Mouse (Mus musculus) small intestine, adult 2 months (tissue): ENCODE results near the gene Mbnl1.

ENCODE experiments used
- CTCF ChIP-seq: fragments of 200-500 bp; IDR thresholded peaks from 2 replicates; pipeline ENCODE4 v1.5.1; 2012; ENCODE audit warnings: low read depth, mild to moderate bottlenecking, control low read depth, inconsistent platforms, low read length, moderate library complexity, mixed read lengths; ENCODE audit not compliant: insufficient replicate concordance, insufficient read length; ENCODE audit errors: extremely low read depth
- POLR2A ChIP-seq: fragments of 200-500 bp; IDR thresholded peaks from 2 replicates; pipeline ENCODE4 v1.6.1; 2012; ENCODE audit warnings: low read depth, mild to moderate bottlenecking, control low read depth, inconsistent platforms, low read length, moderate library complexity

- TF ChIP-seq CTCF (no peak), POLR2A (no peak)
Measured at GRCm38 (mm10) chr3:60507979-60508378, 35.3 kb downstream of the Mbnl1 start.
